Mouse (Mus musculus) left cerebral cortex, postnatal 10 days (tissue): ENCODE measurements around the gene Zbtb20. TPM values are rescaled to one million over a fixed set of nuclear protein-coding genes. Genes with fewer than 3 reads are reported as not detected.

Source experiments
- DNase-seq, 2 experiments: peaks; one replicate each; pipeline ENCODE4 v3.0.0; 2021 to 2022; ENCODE audit warnings: low spot score in 2 of 2, mixed read lengths in 1 of 2; ENCODE audit errors: extremely low spot score in 1 of 2
- intact Hi-C: fragments of 180-260 bp; cut with DNase I; formaldehyde crosslinking; loops from one replicate; pipeline ENCODE4 v1.15.1; 2025
- total RNA-seq, 2 experiments: library from RNA; stranded (reverse); gene quantifications; 2 replicates each; pipeline ENCODE4 v1.2.3; 2021

Zbtb20 gene
- total RNA-seq, 2 experiments from 2014 or later, result 41.7 to 50.4 TPM

GRCm38 (mm10) chr16:43448141-43448981 lies 572.7 kb downstream of the Zbtb20 start:
- DNase-seq, result no peak
- intact Hi-C loops, result no loop called here

DNA sequence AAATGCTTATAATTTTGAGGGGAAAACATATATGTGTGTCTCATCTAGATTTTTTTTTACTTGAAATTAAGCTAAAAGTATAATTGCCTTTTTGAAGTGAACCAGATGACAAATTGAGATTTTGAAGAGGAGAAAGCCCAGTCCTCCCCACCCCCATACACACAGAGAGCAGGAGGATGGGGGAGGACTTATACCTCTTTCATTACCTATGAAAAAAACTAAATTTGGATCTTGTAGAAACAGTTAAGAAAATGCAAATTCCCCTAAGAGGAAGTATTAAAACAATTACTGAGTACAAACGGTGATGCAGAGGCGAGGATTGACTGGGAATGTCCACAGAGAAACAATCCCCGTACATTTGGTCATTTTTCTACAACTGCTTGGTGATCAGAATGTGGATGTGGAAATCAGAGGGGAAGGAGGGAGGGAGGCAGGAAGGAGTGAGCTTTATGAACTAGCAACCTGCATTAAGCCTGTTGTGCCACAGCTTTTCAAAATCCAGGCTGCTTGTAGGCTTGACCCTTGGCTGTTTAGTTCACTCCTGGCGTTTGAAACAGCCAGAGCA lies 578.8 kb downstream of the Zbtb20 start:
- intact Hi-C loops, result no loop called here
- no peak for DNase-seq

GRCm38 (mm10) chr16:43456446-43457172 lies 580.9 kb downstream of the Zbtb20 start:
- intact Hi-C loops, result no loop called here
- no peak for DNase-seq

DNA sequence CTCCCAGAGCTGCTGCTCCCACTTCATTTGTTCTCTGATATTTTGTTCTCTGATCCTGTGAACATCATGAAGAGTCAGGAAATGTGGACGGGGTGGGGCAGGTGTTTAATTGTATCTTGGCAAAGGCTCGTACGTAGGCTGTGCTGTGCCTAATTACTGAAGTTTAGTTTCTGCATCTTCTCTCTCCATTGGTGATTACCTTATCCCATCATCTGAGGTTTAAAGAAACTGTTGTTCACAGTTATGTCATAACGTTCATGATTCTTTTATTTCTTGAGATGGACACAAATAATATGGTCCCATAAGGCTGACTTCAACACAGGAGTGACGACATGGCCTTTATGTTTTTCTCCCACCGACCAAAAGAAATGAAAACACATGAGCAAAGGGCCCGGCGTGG lies 582.1 kb downstream of the Zbtb20 start:
- intact Hi-C loops, result no loop called here
- DNase-seq, result no peak

DNA sequence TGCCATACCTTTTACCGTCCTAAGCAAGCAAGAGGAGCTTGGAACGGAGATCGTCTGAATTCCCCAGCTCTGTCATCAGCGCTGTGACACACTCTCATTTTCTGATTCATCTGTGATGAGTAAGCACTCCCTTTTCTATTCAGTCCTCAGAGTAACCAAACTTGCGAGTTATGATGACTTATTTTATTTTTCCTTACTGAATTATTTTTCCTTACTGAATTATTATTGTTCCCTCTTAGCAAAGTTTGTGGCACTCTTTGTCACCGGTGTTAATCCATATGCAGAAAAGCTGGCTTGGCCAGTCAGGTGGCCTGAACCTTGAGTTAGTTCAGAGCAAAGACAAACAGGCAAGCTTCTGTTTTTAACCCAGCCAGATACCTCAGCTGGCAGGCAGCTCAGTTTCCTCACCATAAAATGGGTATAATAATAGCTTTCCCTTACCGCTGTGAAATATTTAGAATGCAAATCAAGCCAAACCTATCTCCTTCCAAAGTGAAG lies 583.1 kb downstream of the Zbtb20 start:
- intact Hi-C loops, result no loop called here
- DNase-seq, result no peak

- intact Hi-C loops, result no loop called here
- DNase-seq, result no peak
Observed at GRCm38 (mm10) chr16:43461745-43462378, 586.2 kb downstream of the Zbtb20 start.

GRCm38 (mm10) chr16:43462470-43463455 lies 587.1 kb downstream of the Zbtb20 start:
- DNase-seq, result peak in 1 of 2 experiments; percentile 25
- intact Hi-C loops, result no loop called here

DNA sequence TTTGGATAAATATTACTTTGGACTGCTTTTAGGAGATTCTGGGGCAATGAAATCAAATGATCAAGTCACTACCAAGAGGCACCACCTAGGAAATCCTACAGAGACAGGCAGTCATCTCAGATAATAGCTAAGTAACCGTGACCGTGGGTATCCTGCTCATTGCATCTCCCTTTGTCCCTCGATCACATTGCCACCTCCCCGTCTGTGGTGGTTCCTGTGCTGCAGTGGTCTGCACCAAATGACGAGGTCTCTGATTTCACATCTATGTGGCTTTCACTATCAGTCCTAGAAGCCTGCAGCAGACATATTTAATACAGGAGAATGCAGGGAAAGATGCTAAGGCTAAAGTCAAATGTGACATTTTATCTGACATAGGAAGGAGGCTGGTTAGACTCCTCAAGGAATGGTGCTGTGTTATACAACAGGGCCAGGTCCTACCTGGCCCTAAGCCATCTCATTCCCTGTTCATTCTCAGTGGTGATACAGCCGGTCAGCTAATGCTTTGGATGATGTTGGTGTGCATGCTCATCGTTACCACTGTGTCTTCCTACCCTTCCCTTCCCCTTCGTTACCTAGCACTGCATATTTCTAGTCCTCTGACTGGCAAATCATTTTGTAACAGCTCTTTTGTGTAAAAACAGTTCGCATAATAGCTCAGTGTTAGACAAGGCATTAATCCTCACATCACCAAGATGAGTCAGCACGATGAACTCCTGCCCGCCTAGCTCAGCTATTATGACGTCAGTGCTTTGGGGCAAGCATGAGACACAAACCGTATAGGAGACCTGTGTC lies 588.2 kb downstream of the Zbtb20 start:
- DNase-seq, result no peak
- intact Hi-C loops, result no loop called here

DNA sequence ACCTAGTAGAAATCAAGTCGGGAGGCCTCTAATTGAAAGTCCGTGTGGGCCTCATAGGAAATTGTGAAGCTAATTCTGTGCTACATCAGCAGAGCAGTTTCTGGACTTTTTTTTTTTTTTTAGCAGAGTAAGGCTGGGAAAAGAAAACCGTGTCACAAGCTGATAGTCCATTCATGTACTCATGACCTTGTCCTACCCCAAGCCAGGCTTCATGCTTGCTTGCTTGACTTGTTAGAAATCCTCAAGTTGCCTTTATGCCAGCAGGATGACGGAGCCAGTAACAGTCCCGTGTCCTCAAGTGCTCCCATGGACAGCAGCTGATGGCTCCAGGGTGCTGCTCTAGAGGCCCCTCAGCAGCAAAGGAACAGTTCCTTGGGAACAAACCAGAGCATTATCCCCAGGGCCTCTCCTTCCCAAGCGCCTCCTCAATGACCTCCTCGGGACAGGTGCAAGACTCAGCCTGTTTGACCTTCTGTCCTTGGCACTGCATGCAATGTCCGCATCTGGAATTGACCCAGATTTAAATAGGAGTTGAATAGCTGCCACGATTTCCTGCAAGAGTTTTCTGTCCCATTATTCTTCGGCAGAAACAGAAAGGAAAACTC lies 588.9 kb downstream of the Zbtb20 start:
- intact Hi-C loops, result no loop called here
- DNase-seq, result peak; percentile 38 to 50

DNA sequence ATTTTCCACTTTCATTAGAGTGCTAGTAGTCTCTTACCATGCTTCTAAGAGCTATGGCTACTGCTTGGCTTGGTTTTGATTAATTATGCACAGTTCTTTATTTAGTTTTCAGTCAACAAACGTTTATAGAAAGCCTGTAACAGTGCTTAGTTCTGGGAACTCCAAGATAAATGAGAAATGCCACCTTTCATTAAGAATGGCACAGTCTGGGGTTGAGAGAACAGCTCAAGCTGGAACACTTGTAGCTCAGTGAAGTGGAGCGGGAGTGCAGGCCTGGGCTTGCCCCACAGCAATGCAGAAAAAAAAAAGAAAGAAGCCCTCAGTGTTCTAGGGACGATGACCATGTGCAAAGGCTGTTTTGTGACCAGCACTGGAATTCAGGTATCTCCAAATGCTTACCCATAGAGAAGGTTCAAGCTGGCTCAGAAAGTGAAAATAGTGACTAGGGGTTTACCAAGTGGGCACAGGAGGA lies 589.7 kb downstream of the Zbtb20 start:
- DNase-seq, result no peak
- intact Hi-C loops, result no loop called here

- intact Hi-C loops, result no loop called here
- DNase-seq, result no peak
Observed at GRCm38 (mm10) chr16:43465921-43466748, 590.5 kb downstream of the Zbtb20 start.

DNA sequence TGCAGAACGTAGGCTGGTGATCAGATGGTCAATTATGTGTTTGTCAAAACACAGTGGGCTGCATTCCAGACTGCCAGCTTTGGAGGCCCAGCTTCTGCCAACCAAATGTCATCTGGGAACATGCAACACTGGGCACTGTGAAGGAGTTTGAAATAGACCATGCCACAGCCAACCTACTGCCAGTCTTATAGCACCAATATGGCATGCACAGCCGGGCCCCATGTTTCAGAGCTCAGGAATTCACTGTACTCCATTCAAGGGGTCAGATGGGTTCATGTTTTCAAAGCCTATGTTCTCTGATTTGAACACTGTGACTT lies 591.0 kb downstream of the Zbtb20 start:
- intact Hi-C loops, result no loop called here
- peak; percentile 14 to 30 for DNase-seq

- DNase-seq, result no peak
- intact Hi-C loops, result no loop called here
Observed at GRCm38 (mm10) chr16:43471060-43471459, 595.4 kb downstream of the Zbtb20 start.

DNA sequence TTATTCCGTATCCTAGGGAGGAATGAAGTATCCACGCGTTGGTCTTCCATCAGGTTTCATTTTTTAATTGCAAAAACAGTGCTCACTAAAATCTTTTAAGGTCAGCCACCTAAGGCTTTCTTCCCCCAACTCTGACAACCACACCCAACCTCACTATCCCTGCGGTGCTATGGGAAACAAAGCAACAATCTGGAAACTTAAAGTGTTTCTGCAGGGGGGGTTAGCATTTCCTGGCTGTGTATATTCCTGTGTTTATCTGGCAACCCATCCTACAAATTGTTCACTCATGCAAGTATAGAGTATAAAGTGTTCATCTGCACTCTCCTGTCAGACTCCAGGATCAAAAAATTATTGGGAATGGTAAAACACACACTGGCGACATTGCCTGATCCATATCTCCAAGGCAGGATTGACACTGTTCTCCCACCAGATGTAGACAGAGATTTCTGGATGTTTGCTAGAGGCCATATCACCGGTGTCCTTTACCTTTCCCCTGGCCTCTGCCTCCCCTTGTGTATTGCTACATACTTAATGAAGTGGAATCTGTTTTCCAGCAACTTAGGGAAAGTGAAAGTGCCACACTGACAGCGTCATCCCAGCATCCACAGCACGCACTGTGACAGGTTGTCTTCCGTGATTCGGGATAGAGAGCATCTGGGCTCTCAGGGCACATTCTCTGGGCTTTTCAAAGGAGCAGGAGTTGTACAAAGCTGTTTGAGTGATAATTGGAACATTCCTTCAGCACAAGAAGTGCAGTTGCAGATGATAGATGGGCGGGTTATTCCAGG lies 599.5 kb downstream of the Zbtb20 start:
- intact Hi-C loops, result no loop called here
- DNase-seq, result no peak

- intact Hi-C loops, result no loop called here
- DNase-seq, result no peak
Observed at GRCm38 (mm10) chr16:43476921-43477320, 601.2 kb downstream of the Zbtb20 start.

- no peak for DNase-seq
- intact Hi-C loops, result no loop called here
Observed at GRCm38 (mm10) chr16:43478352-43478751, 602.7 kb downstream of the Zbtb20 start.
